Mouse (Mus musculus) ES-E14 (cell line): ENCODE measurements around the gene Car9.

Experiments
- HCFC1 ChIP-seq: IDR thresholded peaks from 2 replicates; pipeline ENCODE4 v1.6.1; 2012; ENCODE audit warnings: low read length, inconsistent platforms, borderline replicate concordance; ENCODE audit not compliant: insufficient read depth
- MAFK ChIP-seq: IDR thresholded peaks from 2 replicates; pipeline ENCODE4 v1.6.1; 2014; ENCODE audit warnings: mild to moderate bottlenecking, low read depth, low read length, inconsistent platforms; ENCODE audit not compliant: insufficient read depth
- ZC3H11A ChIP-seq: IDR thresholded peaks from 2 replicates; pipeline ENCODE4 v1.6.1; 2012; ENCODE audit warnings: low read depth, mild to moderate bottlenecking, inconsistent platforms, low read length, borderline replicate concordance
- ZNF384 ChIP-seq: IDR thresholded peaks from 2 replicates; pipeline ENCODE4 v1.6.1; 2012; ENCODE audit warnings: low read depth, low read length, inconsistent platforms

DNA sequence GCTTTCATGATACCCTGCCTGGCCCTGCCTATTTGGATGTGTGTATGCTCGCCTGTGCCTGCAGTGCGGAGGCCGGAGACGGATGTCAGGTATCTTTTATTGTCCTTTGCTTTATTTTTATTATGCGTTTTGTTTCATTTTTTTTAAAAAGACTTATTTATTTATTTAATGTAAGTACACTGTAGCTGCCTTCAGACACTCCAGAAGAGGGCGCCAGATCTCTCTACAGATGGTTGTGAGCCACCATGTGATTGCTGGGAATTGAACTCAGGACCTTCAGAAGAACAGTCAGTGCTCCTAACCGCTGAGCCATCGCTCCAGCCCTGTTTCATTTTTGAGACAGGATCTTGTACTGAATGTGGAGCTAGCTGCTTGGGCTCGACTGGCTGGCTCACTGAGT lies 21.7 kb downstream of the Car9 start:
- TF ChIP-seq ZNF384 = 0 out of 2 replicates have a peak, but pooled peaks have one; percentile 35
- TF ChIP-seq MAFK = no peak
- no peak for TF ChIP-seq ZC3H11A
- no peak for TF ChIP-seq HCFC1
